8 mouse cellular contexts compared by ENCODE assay signal in genomic region chr2:4529254-4529729, GRCm38 (mm10).
DNase-seq lines count a peak whose midpoint lies in the region; ATAC-seq lines count a peak whose summit lies in the region.

No protein-coding gene starts in this region.

- H3K27ac ChIP-seq in embryonic facial prominence, embryonic 12.5 days, result no peak overlapping the region
- H3K27ac ChIP-seq in neural tube, embryonic 12.5 days, result peak overlapping the region; percentile 32; the same call in 1 of the 2 replicates

- peak; percentile 46 for DNase-seq in gastrocnemius, postnatal 25 days
- no peak for DNase-seq in gastrocnemius, adult 8-10 months (ENCODE audit: low spot score in 2 of 2)
- peak; percentile 44 to 60 for DNase-seq in layer of hippocampus, adult 8-10 months (ENCODE audit: low spot score in 2 of 2)
- no peak for DNase-seq in heart, postnatal 4 days
- DNase-seq in heart, postnatal 36 days, result no peak
- no peak for DNase-seq in urinary bladder, adult 2 months (ENCODE audit: low spot score)

- 0 out of 2 replicates have a peak, but pooled peaks have one; percentile 35 for ATAC-seq in embryonic facial prominence, embryonic 12.5 days (ENCODE audit: insufficient number of reproducible peaks, insufficient read depth, low FRiP score, low TSS enrichment)
- ATAC-seq in neural tube, embryonic 12.5 days (ENCODE audit: low FRiP score, low read depth), result peak; percentile 63

- H3K27me3 ChIP-seq in embryonic facial prominence, embryonic 12.5 days, result no peaks in the 10 kb centered on the region
- no peaks in the 10 kb centered on the region for H3K27me3 ChIP-seq in neural tube, embryonic 12.5 days (replicated peaks)

- intact Hi-C loops in heart, postnatal 36 days (cut with DNase I), result no loop called here

- no peaks in the 10 kb centered on the region for H3K9me3 ChIP-seq in embryonic facial prominence, embryonic 12.5 days
- H3K9me3 ChIP-seq in neural tube, embryonic 12.5 days, result no peaks in the 10 kb centered on the region

- no peak overlapping the region for H3K4me2 ChIP-seq in embryonic facial prominence, embryonic 12.5 days (replicated peaks)
- H3K4me2 ChIP-seq in neural tube, embryonic 12.5 days (replicated peaks), result no peak overlapping the region

- WGBS in embryonic facial prominence, embryonic 12.5 days, result 55% methylated on average over 9 of the region's 9 CpGs
- 46% methylated on average over 9 of the region's 9 CpGs for WGBS in neural tube, embryonic 12.5 days

- H3K36me3 ChIP-seq in embryonic facial prominence, embryonic 12.5 days, result peaks cover 43% of the 10 kb centered on the region
- H3K36me3 ChIP-seq in neural tube, embryonic 12.5 days, result peaks cover 38% of the 10 kb centered on the region

- no peak overlapping the region for H3K4me3 ChIP-seq in embryonic facial prominence, embryonic 12.5 days
- H3K4me3 ChIP-seq in neural tube, embryonic 12.5 days, result no peak overlapping the region

- no peak overlapping the region for H3K9ac ChIP-seq in embryonic facial prominence, embryonic 12.5 days
- H3K9ac ChIP-seq in neural tube, embryonic 12.5 days, result no peak overlapping the region

- H3K4me1 ChIP-seq in embryonic facial prominence, embryonic 12.5 days, result peaks cover 7% of the 10 kb centered on the region; the same call in 1 of the 2 replicates
- peaks cover 12% of the 10 kb centered on the region for H3K4me1 ChIP-seq in neural tube, embryonic 12.5 days

Comparison
In these comparisons a context has a peak if more than half of its experiments do, and no peak if none do; other contexts are left out.
1. DNase-seq: peak in gastrocnemius, postnatal 25 days (single experiment) and layer of hippocampus, adult 8-10 months (2 of 2); none in gastrocnemius, adult 8-10 months (0 of 2), heart, postnatal 4 days (single experiment), heart, postnatal 36 days (0 of 2) and urinary bladder, adult 2 months (single experiment).